Mouse (Mus musculus): ENCODE data around the gene Gpr141. TPM values are rescaled to one million over a fixed set of nuclear protein-coding genes. Genes with fewer than 3 reads are reported as not detected.

Gene Gpr141
- 58.4 and 61.8 TPM in 2 replicates for polyA plus RNA-seq (2012; ENCODE audit: insufficient read depth, insufficient read length, missing spikeins)

- Histone ChIP-seq H3K4me3 (ENCODE audit: insufficient read depth, low read length) (no peak within 1 kb of the TSS), H3K27ac (ENCODE audit: insufficient read depth, low read depth, low read length) (0 out of 2 replicates have a peak within 1 kb of the TSS, but pooled peaks have one; percentile 27), H3K4me1 (ENCODE audit: control insufficient read depth, insufficient read depth, low read length) (peaks cover 18% of the 10 kb centered on the region)
- no peak for TF ChIP-seq CTCF (IDR thresholded peaks at IDR 0.05; ENCODE audit: low read depth, low read length)
Measured at GRCm38 (mm10) chr13:19824071-19824470, at the start of gene Gpr141. Gene Gpr141, minus strand, starts transcription at chr13:19824257.

DNA sequence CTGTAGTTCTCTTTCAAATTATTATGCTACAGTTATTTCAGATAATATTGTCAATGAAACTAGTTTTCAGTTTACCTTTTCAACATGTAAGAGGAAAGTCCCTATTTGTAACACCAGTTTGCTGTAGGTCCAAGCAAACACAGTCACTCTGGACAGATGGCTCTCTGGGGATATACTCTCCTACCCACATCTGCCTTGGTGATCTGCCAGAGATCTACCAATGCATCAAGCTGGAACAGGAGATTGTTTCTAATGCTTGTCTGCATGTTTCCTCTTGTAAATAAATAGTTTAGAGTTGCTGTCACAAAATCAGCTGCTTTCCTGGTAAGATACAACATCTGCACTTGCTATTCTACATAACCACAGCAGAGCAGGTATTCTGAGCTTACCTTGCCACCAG, 40.2 kb upstream of the Gpr141 start:
- H3K27ac ChIP-seq (ENCODE audit: insufficient read depth, low read depth, low read length): no peak overlapping the region

DNA sequence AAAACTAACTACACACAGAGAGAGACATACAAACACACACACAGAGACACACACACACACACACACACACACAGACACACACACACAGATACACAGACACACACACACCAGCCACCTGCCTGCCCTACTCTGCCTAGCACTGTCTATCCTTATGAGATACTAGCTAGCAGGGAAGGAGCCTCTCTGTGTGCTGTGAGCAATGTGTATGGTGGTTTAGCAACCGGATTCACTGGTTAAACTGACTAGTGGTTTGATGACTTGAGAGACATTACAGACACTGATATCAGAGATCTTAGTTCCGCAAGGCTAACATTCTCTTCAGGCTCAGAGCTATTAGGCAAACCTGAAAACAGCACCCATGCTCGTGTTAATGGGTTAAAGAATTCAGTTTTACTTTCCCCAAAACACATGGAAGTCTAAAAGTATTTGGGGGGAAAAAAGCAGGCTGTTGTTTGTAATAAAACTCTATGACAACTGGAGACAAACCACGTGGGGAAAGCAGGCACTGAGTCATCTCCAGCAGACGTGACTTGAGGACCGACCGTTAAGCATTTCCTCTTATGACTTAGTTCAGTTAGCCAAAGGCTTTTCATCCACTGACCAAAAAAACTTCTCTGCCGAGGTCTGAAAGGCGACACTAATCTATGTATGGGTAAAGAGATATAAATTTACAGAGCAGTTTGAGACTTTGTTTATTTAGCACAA, 30.7 kb upstream of the Gpr141 start:
- Histone ChIP-seq H3K4me3 (ENCODE audit: insufficient read depth, low read length) (no peak overlapping the region), H3K4me1 (ENCODE audit: control insufficient read depth, insufficient read depth, low read length) (peaks cover 16% of the 10 kb centered on the region), H3K27ac (ENCODE audit: insufficient read depth, low read depth, low read length) (peak overlapping the region; percentile 78)
- no peak for TF ChIP-seq POLR2A (IDR thresholded peaks at IDR 0.05; ENCODE audit: borderline replicate concordance, low read depth, low read length)
- no peak for TF ChIP-seq CTCF (IDR thresholded peaks at IDR 0.05; ENCODE audit: low read depth, low read length)

More for the DNA sequence above, 40.2 kb upstream of the Gpr141 start:
- Histone ChIP-seq H3K4me3 (ENCODE audit: insufficient read depth, low read length) (no peak overlapping the region), H3K4me1 (ENCODE audit: control insufficient read depth, insufficient read depth, low read length) (no peaks in the 10 kb centered on the region)
- TF ChIP-seq POLR2A (IDR thresholded peaks at IDR 0.05; ENCODE audit: borderline replicate concordance, low read depth, low read length) (no peak), CTCF (IDR thresholded peaks at IDR 0.05; ENCODE audit: low read depth, low read length) (no peak)

GRCm38 (mm10) chr13:19854049-19854448, 30.0 kb upstream of the Gpr141 start:
- Histone ChIP-seq H3K4me1 (ENCODE audit: control insufficient read depth, insufficient read depth, low read length) (peaks cover 16% of the 10 kb centered on the region), H3K27ac (ENCODE audit: insufficient read depth, low read depth, low read length) (peak overlapping the region; percentile 78), H3K4me3 (ENCODE audit: insufficient read depth, low read length) (no peak overlapping the region)
- TF ChIP-seq CTCF (IDR thresholded peaks at IDR 0.05; ENCODE audit: low read depth, low read length) (no peak), POLR2A (IDR thresholded peaks at IDR 0.05; ENCODE audit: borderline replicate concordance, low read depth, low read length) (no peak)

GRCm38 (mm10) chr13:19843448-19843847, 19.4 kb upstream of the Gpr141 start:
- no peak overlapping the region for H3K27ac ChIP-seq (ENCODE audit: insufficient read depth, low read depth, low read length)
- peaks cover 8% of the 10 kb centered on the region for H3K4me1 ChIP-seq (ENCODE audit: control insufficient read depth, insufficient read depth, low read length)
- TF ChIP-seq CTCF (IDR thresholded peaks at IDR 0.05; ENCODE audit: low read depth, low read length): no peak
- no peak for TF ChIP-seq POLR2A (IDR thresholded peaks at IDR 0.05; ENCODE audit: borderline replicate concordance, low read depth, low read length)
- H3K4me3 ChIP-seq (ENCODE audit: insufficient read depth, low read length): no peak overlapping the region

- H3K27ac ChIP-seq (ENCODE audit: insufficient read depth, low read depth, low read length): no peak overlapping the region
- TF ChIP-seq POLR2A (IDR thresholded peaks at IDR 0.05; ENCODE audit: borderline replicate concordance, low read depth, low read length): no peak
- no peak for TF ChIP-seq CTCF (IDR thresholded peaks at IDR 0.05; ENCODE audit: low read depth, low read length)
Measured at GRCm38 (mm10) chr13:19842707-19843106, 18.6 kb upstream of the Gpr141 start.

DNA sequence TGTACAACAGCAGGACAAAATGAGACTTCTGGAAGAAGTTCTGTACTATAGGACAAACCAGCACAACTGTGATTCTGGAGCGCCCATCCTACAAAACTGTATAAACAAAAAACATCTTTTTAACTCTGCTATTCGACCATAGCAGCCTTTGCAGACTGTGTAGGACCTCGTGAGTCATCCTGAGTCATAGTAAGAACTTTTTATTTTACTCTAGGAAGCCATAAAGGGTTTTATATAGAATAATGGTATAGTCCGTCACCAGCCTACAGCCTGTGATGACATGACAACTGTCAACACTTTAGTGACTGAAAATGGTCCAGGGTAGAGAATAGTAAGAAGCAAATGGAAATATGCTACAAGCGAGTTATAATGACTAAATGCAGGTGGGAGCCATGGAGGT, 17.6 kb upstream of the Gpr141 start:
- TF ChIP-seq POLR2A (IDR thresholded peaks at IDR 0.05; ENCODE audit: borderline replicate concordance, low read depth, low read length) (no peak), CTCF (IDR thresholded peaks at IDR 0.05; ENCODE audit: low read depth, low read length) (no peak)
- Histone ChIP-seq H3K27ac (ENCODE audit: insufficient read depth, low read depth, low read length) (no peak overlapping the region), H3K4me1 (ENCODE audit: control insufficient read depth, insufficient read depth, low read length) (peaks cover 8% of the 10 kb centered on the region), H3K4me3 (ENCODE audit: insufficient read depth, low read length) (no peak overlapping the region)

More at GRCm38 (mm10) chr13:19842707-19843106, 18.6 kb upstream of the Gpr141 start:
- Histone ChIP-seq H3K4me3 (ENCODE audit: insufficient read depth, low read length) (no peak overlapping the region), H3K4me1 (ENCODE audit: control insufficient read depth, insufficient read depth, low read length) (peaks cover 8% of the 10 kb centered on the region)

DNA sequence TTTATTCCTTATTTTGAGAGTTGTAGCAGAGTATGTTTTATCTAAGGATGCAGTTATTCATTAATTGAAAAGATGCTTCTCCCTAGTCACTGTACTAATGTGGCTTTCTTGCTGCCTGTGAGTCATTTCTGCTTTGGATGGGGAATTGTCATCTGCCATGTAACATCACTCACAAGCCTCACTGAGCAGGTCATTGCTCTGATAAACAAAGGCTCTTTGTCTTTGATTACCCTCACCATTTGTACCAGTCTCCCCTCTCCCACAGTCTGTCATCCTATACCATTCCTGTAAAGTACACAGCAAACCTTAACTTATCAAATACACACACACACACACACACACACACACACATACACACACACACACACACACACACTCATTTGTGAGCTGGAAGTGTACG, 16.1 kb upstream of the Gpr141 start:
- no peak for TF ChIP-seq CTCF (IDR thresholded peaks at IDR 0.05; ENCODE audit: low read depth, low read length)
- TF ChIP-seq POLR2A (IDR thresholded peaks at IDR 0.05; ENCODE audit: borderline replicate concordance, low read depth, low read length): no peak
- Histone ChIP-seq H3K4me3 (ENCODE audit: insufficient read depth, low read length) (no peak overlapping the region), H3K27ac (ENCODE audit: insufficient read depth, low read depth, low read length) (no peak overlapping the region), H3K4me1 (ENCODE audit: control insufficient read depth, insufficient read depth, low read length) (peaks cover 8% of the 10 kb centered on the region)

- Histone ChIP-seq H3K4me3 (ENCODE audit: insufficient read depth, low read length) (no peak overlapping the region), H3K27ac (ENCODE audit: insufficient read depth, low read depth, low read length) (peak overlapping the region; percentile 6; the same call in 1 of the 2 replicates), H3K4me1 (ENCODE audit: control insufficient read depth, insufficient read depth, low read length) (peaks cover 30% of the 10 kb centered on the region)
- TF ChIP-seq POLR2A (IDR thresholded peaks at IDR 0.05; ENCODE audit: borderline replicate concordance, low read depth, low read length): no peak
- TF ChIP-seq CTCF (IDR thresholded peaks at IDR 0.05; ENCODE audit: low read depth, low read length): no peak
Measured at GRCm38 (mm10) chr13:19830560-19830959, 6.5 kb upstream of the Gpr141 start.

DNA sequence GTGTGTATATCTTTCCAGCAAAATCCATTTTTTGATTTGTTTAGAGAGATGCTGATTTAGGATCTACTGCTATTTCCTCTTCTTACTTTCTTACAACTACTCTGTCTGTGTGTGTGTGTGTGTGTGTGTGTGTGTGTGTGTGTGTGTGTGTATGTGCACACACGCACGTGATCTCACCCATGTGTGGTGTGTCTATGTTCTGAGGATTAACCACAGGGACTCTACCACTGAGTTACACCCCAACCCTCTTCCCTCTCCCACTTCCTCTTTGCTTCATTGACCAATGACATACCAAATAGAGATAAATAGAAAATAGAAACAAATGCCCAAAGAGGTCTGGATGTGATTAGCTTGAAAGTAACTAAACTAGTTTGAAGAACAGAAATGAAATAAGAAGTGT, 4.0 kb upstream of the Gpr141 start:
- H3K4me1 ChIP-seq (ENCODE audit: control insufficient read depth, insufficient read depth, low read length): peaks cover 37% of the 10 kb centered on the region
- H3K4me3 ChIP-seq (ENCODE audit: insufficient read depth, low read length): no peak overlapping the region
- H3K27ac ChIP-seq (ENCODE audit: insufficient read depth, low read depth, low read length): peak overlapping the region; percentile 1; the same call in 1 of the 2 replicates
- TF ChIP-seq CTCF (IDR thresholded peaks at IDR 0.05; ENCODE audit: low read depth, low read length) (no peak), POLR2A (IDR thresholded peaks at IDR 0.05; ENCODE audit: borderline replicate concordance, low read depth, low read length) (no peak)

Measured in bone marrow macrophage, adult 2 months (primary cell).